Mouse (Mus musculus): ENCODE data around the gene Ppp1cc.

DNA sequence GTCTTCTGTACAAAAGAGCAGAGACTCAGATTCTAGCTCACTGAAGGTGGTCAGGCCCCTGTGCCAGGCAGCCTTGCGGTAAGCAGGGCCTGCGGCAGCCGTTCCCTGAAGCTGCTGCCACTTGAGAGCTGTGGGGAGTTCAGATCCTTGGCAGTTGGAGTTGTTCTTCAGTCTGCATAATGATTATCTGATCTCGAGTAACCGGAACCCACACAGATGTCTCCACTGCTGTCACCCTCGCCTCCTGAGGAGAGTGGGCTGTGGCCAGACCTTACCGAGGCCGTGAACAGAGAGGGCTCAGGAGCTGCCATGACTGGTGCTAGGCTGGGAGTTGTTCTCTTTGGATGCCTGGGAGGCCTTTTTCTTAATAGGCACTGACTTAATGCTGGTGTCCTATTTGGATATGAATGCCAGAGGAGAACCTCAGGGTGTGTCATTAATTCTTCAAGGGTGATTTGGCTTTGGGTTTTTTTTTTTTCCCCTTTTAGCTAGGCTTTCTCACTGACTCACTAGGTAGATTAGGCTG, 8.6 kb downstream of the Ppp1cc start:
- TF ChIP-seq CTCF (conservative IDR thresholded peaks at IDR 0.05; ENCODE audit: low read length), result no peak
- no peak for TF ChIP-seq POU5F1 (IDR thresholded peaks at IDR 0.05; ENCODE audit: borderline replicate concordance, low read length)

All from E14TG2a.4 (cell line).